Mouse (Mus musculus) kidney, adult 2 months (tissue): Measurements from ENCODE around the gene Glrp1.

Experiments used
- CTCF ChIP-seq: fragments of 200-500 bp; conservative IDR thresholded peaks from 2 replicates; pipeline ENCODE4 v1.5.1; 2011; ENCODE audit warnings: low read depth, mild to moderate bottlenecking, control low read depth, low read length, moderate library complexity, mixed read lengths; ENCODE audit not compliant: insufficient read depth, insufficient read length
- POLR2A ChIP-seq: fragments of 200-500 bp; IDR thresholded peaks from one replicate; pipeline ENCODE4 v1.6.1; 2011; ENCODE audit warnings: low read depth, low read length, control low read depth

GRCm38 (mm10) chr1:88499230-88499737, 10.6 kb downstream of the Glrp1 start:
- TF ChIP-seq CTCF, result no peak
- no peak for TF ChIP-seq POLR2A
